Mouse (Mus musculus): ENCODE data around the gene Agtpbp1.

GRCm38 (mm10) chr13:59521271-59522064 lies 63.6 kb downstream of the Agtpbp1 start:
- TF ChIP-seq CTCF (IDR thresholded peaks at IDR 0.05; ENCODE audit: low read depth, low read length) = no peak
- no peak for TF ChIP-seq GATA1 (IDR thresholded peaks at IDR 0.05; ENCODE audit: borderline replicate concordance, low read length)
- no peak for TF ChIP-seq GATA2 (IDR thresholded peaks at IDR 0.05; ENCODE audit: borderline replicate concordance, low read depth, low read length)
- no peak for TF ChIP-seq POLR2AphosphoS5 (IDR thresholded peaks at IDR 0.05; ENCODE audit: insufficient replicate concordance, low read depth, low read length)
- TF ChIP-seq TAL1 (conservative IDR thresholded peaks at IDR 0.05; ENCODE audit: low read depth, low read length) = no peak

All from G1E (cell line).